Mouse (Mus musculus): Measurements from ENCODE around the gene Gm11492.

Gm11492 gene

DNA sequence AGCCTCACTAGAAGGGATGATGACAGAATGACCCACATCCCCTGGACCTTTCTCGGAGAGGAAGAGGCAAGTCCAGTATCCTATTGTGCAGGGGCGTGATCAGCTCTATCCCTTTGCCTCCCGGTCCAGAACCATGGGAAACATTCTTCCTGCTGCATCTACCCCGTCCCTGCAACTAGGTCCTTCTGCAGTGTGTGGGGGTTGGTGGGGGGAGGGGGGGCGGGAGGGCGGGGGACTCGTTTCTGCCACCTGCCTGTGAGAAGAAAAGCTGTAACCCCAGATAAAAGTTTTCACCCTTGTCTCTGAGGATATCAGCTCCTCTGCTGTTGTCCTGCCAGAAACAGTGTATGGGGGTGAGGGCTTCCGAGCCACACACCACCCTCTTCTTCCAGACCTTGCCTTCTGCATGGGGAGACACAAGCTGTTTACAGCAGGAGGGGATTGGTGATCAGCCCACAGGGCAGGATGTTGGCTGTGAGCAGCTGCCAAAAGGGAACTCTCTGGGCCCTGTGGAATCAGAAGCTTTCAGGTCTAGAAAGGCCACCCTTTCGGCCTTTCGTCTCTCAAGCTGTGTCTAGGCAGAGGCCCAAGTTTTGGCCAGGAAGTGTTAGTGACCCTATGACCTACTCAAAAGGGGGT lies 12.6 kb downstream of the Gm11492 start:
- DNase-seq (ENCODE audit: low spot score in 2 of 2): no peak

DNA sequence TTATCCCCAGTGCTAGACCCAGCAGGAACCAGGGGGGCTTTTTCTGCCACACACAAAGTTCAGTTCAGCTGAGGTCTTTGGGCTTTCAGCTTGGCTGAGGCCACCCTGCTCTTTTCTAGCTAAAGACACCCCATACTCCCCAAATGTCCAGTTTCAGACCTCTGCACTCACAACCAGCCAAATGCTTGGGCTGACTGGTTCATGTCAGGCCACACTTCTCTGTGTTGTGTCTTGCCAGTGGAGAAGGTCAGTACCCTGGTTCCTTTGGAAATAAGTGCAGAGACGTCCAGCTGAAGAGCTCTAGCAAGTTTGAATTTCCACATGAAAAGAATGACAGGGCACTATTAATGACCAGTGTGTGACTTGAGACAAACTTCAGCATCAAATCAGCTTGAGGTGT lies 13.3 kb downstream of the Gm11492 start:
- DNase-seq (ENCODE audit: low spot score in 2 of 2): no peak

GRCm38 (mm10) chr11:87580543-87581085 lies 14.2 kb downstream of the Gm11492 start:
- DNase-seq (ENCODE audit: low spot score in 2 of 2): no peak

GRCm38 (mm10) chr11:87581161-87581865 lies 14.9 kb downstream of the Gm11492 start:
- no peak for DNase-seq (ENCODE audit: low spot score in 2 of 2)

- DNase-seq (ENCODE audit: low spot score in 2 of 2): no peak
Observed at GRCm38 (mm10) chr11:87581933-87582710, 15.7 kb downstream of the Gm11492 start.

GRCm38 (mm10) chr11:87583291-87584034 lies 17.0 kb downstream of the Gm11492 start:
- no peak for DNase-seq (ENCODE audit: low spot score in 2 of 2)

DNA sequence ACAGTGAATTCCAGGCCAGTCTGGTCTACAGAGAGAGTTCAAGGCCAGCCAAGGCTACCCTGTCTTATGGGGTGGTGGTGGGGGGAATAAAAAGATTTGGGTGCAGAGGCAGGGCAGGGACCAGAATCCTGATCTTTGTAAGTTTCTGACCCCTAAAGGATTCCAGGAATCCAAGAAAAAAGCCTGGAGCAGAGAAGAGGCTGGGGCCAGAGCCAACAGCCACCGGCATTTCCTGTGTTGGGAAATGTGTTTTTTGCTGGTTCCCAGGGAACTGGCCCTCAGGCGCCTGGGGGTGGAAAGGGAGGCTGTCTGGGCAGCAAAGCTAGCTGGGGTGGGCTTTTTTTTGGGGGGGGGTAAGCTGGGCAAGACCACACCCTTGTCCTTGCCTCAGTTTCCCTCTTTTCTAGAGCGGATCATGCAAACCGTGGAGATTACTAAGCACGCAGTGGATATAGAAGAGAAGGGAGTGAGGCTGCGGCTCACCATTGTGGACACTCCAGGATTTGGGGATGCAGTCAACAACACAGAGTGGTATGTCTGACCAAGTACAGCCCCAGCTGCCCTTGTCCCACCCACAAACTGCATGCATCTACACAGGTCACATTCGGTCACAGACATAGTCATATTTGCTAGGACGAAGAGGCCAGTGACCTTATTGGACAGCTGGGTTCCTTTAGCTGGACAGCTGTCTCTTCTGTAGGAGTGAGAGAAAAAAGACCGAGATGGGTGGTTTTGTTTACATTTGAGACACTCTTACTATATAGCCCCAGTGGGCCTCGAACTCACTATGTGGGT lies 18.5 kb downstream of the Gm11492 start:
- no peak for DNase-seq (ENCODE audit: low spot score in 2 of 2)

GRCm38 (mm10) chr11:87587211-87587874 lies 20.9 kb downstream of the Gm11492 start:
- no peak for DNase-seq (ENCODE audit: low spot score in 2 of 2)

GRCm38 (mm10) chr11:87589605-87590004 lies 23.2 kb downstream of the Gm11492 start:
- DNase-seq (ENCODE audit: low spot score in 2 of 2): no peak

GRCm38 (mm10) chr11:87590841-87591525 lies 24.5 kb downstream of the Gm11492 start:
- DNase-seq (ENCODE audit: low spot score in 2 of 2): no peak

DNA sequence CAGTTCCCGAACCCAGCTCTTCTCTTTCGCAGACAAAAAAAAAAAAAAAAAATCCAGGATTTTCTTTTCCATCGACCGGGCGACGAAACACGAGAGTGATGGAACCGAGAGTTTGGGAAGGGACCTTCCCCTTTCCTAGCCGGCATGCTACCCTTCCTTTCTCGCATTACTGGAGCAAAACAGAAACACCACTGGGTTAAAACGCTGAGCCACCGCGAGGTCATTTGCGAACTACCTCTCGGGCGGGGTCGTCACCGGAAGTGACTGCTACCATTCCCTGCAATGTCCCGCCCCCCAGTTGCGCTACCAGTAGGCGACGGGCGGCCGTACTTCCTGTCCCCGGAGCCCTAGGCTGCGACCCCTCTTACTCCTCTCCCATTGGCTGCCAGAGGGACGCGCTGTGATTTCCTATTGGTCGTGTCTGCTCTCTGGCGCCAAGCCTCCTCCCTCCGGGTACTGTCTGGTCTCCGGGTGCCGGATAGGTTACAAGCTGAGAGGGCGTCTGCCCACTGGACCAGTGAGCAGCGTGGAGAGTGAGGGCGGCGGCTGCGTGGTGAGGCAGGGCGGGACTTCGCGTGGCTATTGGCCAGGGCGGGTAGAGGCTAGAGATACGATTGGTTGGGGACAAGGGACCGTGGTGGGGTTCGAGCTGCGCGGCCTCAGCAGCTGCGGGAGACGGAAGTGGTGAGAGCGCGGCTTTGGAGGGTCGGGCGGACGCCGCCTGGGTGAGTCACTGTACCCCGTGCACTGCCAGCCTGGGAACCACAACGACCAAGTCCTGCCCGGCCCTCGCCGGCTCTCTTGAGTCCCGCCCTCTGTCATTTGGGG lies 25.3 kb downstream of the Gm11492 start, which contains the start of gene Mtmr4:
TSS of gene Mtmr4 (plus strand) at position 637 of the 828 bp plus-strand sequence.
- peak; percentile 99 to 100 for DNase-seq (ENCODE audit: low spot score in 2 of 2)

- no peak for DNase-seq (ENCODE audit: low spot score in 2 of 2)
Observed at GRCm38 (mm10) chr11:87592354-87592695, 25.9 kb downstream of the Gm11492 start.

DNA sequence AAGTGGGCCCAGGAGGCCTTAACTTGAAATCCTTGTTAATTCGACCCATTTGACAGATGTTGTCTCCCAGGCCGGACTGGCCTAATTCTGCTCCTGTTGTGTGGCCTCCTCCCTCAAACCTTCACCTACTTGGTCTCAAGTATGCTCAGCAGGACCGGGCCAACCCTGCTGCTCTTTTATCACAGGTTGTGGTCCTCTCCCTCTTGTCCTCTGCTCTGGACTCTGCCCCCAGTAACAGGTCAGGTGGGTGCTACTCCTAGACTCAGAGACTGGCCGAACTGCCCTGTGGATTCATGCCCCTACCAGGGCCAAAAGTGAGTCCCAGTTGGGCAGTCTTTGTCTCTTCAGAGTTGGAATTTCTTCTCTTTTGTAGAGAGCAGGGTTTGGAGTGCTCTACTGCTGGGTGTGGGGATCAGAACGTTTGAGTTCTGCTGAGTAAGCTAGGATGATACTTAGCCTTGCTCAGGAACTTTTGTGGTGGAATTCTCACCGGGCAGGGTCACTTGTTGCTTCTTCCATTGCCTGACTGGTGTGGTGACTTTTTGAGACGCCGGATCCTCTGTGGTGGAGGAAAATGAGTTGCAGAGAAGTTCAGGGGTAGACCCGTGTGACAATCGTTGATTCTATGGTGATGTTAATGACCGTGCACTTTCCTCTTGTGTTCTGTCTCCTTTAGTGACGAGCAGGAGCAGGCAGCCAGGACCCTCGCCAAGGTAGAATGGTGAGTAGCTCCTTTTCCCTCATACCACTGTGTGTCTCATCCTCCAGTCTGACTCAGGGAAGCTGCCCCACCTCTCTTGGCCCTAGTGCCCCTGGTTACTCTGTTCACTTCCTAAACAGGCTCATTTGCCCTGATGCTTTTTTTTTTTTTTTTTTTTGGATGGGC lies 26.5 kb downstream of the Gm11492 start:
- no peak for DNase-seq (ENCODE audit: low spot score in 2 of 2)

DNA sequence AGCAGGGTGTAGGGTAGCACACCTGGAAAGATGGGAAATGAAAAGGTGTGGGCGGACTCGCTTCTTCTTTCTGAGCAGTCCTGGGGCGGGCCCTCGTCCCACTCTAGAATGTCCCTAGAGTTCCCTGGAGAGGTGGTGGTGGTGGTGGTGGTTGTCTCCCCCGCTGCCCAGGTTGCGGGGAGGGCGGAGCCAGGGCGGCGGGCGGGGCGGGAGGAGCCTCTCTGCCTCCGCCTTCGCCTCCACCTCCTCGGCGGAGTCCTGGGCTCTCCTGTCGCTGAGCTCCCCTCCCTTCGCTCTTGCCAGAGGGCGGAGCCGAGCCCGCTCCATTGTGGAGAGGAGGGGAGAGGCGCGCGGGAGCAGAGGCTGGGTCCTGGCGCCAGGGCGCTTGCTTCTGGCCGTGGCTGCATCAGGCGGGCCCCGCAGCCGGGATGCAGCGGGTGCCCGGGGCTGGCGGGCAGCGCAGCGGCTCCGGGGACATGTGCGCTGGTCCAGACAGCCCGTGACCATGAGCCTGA lies 28.9 kb downstream of the Gm11492 start:
- peak; percentile 83 to 89 for DNase-seq (ENCODE audit: low spot score in 2 of 2)

GRCm38 (mm10) chr11:87595976-87596375 lies 29.5 kb downstream of the Gm11492 start:
- no peak for DNase-seq (ENCODE audit: low spot score in 2 of 2)

GRCm38 (mm10) chr11:87596492-87596891 lies 30.0 kb downstream of the Gm11492 start:
- DNase-seq (ENCODE audit: low spot score in 2 of 2): no peak

GRCm38 (mm10) chr11:87597061-87597460 lies 30.6 kb downstream of the Gm11492 start:
- no peak for DNase-seq (ENCODE audit: low spot score in 2 of 2)

All from urinary bladder, postnatal 4 days (tissue).